Mouse (Mus musculus) splenic B cell, adult 2 months (primary cell): ENCODE results near the gene Plcl1.

Source experiments
- DNase-seq: peaks from one replicate; pipeline ENCODE4 v3.0.0-alpha.2; 2011; ENCODE audit warnings: low read depth, low spot score
- H3K27me3 ChIP-seq: 2 replicates; pipeline ENCODE4 v1.6.1; 2012; ENCODE audit warnings: mild to moderate bottlenecking, low read length, moderate library complexity, mixed read lengths; ENCODE audit not compliant: control insufficient read depth, poor library complexity, insufficient read depth, severe bottlenecking
- H3K36me3 ChIP-seq: 2 replicates; pipeline ENCODE4 v1.6.1; 2012; ENCODE audit warnings: mild to moderate bottlenecking, low read length, moderate library complexity, mixed read lengths; ENCODE audit not compliant: control insufficient read depth, poor library complexity, insufficient read depth, severe bottlenecking

The Plcl1 gene

GRCm38 (mm10) chr1:55762284-55762683, 356.6 kb downstream of the Plcl1 start:
- H3K36me3 ChIP-seq = no peaks in the 10 kb centered on the region
- DNase-seq = peak; percentile 20
- H3K27me3 ChIP-seq = no peaks in the 10 kb centered on the region

- DNase-seq = no peak
- no peaks in the 10 kb centered on the region for H3K27me3 ChIP-seq
- H3K36me3 ChIP-seq = no peaks in the 10 kb centered on the region
Measured at GRCm38 (mm10) chr1:55763171-55763570, 357.4 kb downstream of the Plcl1 start.

GRCm38 (mm10) chr1:55766743-55767142, 361.0 kb downstream of the Plcl1 start:
- no peaks in the 10 kb centered on the region for H3K36me3 ChIP-seq
- no peaks in the 10 kb centered on the region for H3K27me3 ChIP-seq
- peak; percentile 16 for DNase-seq

GRCm38 (mm10) chr1:55770072-55770785, 364.5 kb downstream of the Plcl1 start:
- no peaks in the 10 kb centered on the region for H3K36me3 ChIP-seq
- DNase-seq = no peak

GRCm38 (mm10) chr1:55792817-55793216, 387.1 kb downstream of the Plcl1 start:
- Histone ChIP-seq H3K36me3 (no peaks in the 10 kb centered on the region), H3K27me3 (no peaks in the 10 kb centered on the region)
- DNase-seq = peak; percentile 65

More at GRCm38 (mm10) chr1:55770072-55770785, 364.5 kb downstream of the Plcl1 start:
- no peaks in the 10 kb centered on the region for H3K27me3 ChIP-seq
